Mouse (Mus musculus) brain, adult 10 weeks (tissue): Measurements from ENCODE around the gene Akr1c20. TPM values are rescaled to one million over a fixed set of nuclear protein-coding genes. Genes with fewer than 3 reads are reported as not detected.

Experiments used
- polyA plus RNA-seq: library from polyadenylated mRNA; stranded (reverse); fragments of 350-450 nt; fragmentation: Illumina TruSeq; extraction: RNeasy Lipid Tissue Mini Kit (QIAGEN cat#74804); gene quantifications from one replicate; pipeline ENCODE4 v1.2.3, GENCODE M21; 2015; ENCODE audit warnings: low read depth, low replicate concordance

Akr1c20 gene
- not detected for polyA plus RNA-seq

DNA sequence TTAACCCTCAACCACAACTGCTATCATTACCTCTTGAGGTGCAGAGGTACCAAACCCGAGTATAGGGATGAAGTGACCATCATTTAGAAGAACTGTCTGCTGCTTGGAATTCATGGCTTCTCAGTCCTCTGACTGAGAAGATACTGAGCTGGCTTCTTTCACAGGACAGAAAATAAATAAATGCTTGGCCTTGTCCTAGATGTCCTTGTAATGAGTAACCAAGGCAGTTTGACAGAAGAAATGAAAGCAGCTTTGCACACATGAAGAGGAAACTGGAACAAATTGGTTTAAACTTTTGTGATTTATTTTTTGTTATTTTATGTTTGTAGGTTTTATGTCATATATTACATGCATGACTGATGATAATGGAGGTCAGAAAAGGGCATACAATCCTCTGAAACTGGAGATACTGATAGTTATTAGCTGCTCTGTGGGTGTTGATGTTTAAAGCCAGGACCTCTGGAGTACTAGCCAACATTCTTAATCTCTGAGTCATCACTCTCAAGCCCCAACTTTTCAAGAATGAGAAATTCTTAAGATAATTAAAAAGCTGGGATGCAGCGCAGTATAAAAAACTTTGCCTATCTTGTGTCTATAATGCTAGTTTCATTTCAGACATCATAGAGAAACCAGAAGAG, at the start of gene Akr1c20:
Akr1c20 (minus strand) TSS at position 145 of the 638 bp plus-strand sequence.

Other genes with a start within 250 kb of the Akr1c20 start
- not detected for gene Akr1c12, start 243.9 kb downstream of the Akr1c20 start, polyA plus RNA-seq
- gene Akr1c6, start 89.0 kb downstream of the Akr1c20 start, polyA plus RNA-seq: not detected
- gene Akr1c21, start 50.7 kb upstream of the Akr1c20 start, polyA plus RNA-seq: not detected
- 44.6 TPM for gene Akr1e1, start 85.8 kb upstream of the Akr1c20 start, polyA plus RNA-seq